Mouse (Mus musculus) c-Kit-positive CD71-positive TER-119-negative erythroid progenitor cells, embryonic 14.5 days (primary cell): ENCODE data around the gene Tmigd1.
A peak's percentile ranks its signal among the peaks of the same experiment; 100 is the strongest.

Experiments used
- DNase-seq: peaks from one replicate; pipeline ENCODE4 v3.0.0-alpha.2; 2013; ENCODE audit warnings: low read depth

Gene Tmigd1

DNA sequence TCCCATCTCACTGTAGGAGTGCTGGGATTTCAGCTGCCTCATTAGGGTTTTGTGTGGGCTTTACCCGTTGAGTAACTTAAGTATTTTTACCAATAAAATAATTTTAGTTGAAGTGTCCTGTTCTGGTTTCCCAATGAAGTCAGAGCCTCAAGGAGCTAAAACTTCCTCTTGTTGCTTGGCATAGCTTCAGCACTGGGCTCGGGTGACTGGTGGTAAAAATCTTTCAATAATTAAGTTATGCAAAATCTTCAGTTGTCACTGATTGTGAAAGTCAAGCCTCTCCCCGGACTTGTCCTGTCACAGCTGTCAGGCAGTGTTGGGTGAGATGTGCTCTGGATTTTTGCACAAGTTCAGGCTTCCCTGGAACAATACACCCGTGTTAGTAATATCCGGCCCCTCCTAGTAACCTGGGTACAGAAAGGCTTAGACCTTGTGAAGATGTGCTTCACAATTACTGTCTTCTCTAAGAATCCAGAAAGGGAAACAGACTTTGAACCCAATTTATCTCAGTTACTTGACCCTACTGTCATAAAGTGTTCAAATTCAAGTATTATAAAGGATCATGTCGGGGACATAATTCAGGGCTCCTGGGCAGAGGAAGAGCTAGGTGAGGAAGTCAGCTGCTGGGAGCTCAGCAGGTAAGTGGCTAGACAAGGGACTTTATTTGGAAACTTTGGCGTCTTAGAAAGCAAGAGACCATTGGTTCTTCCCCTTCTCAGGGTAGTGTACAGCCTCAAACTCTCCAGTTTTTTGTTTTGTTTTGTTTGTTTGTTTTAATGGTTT lies at the start of gene Tmigd1:
Tmigd1 (plus strand) TSS at position 581 of the 783 bp plus-strand sequence.
- DNase-seq: no peak

DNA sequence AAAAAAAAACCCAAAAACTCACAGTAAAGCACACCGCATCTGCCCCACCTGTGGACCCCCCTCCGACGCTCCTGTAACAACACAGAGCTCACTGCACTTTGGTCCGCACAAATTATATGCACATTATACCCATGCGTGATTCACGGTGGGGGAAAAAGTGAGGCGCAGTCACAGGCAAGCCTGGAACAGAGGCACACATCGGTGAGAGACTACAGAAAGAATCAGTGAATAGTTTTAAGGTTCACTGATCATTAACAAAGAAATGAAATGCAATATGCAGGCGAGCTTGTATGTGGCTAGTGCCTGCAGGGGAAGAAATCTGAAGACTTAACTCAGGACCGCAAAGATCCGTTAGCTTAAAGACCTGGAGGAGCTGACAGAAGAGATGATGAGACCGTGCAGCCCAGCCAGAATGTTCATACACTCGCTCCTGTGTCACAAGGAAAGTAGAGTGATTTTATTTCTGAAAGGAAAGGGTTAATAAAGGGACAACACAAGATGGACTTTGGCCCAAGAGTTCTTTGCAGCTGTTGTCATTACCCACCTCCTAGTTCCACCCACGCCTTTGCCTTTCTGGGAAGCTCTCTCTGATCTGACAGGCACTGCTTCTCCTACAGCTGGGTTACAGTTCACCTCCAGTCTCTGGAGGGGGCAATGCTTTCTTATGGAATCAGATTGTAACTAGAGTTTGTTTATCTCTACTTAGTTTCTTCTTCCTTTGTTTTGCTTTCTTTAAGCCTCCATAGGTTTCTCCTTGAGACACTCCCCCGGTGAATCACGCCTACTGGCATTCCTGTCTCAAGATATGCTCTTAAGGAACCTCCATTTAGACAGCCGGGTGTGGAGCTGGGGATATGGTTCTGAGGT lies 47.3 kb upstream of the Tmigd1 start:
- no peak for DNase-seq

GRCm38 (mm10) chr11:76856601-76857000 lies 45.4 kb upstream of the Tmigd1 start:
- no peak for DNase-seq

- no peak for DNase-seq
Observed at GRCm38 (mm10) chr11:76857111-76857510, 44.8 kb upstream of the Tmigd1 start.

- DNase-seq: no peak
Observed at GRCm38 (mm10) chr11:76858781-76859180, 43.2 kb upstream of the Tmigd1 start.

DNA sequence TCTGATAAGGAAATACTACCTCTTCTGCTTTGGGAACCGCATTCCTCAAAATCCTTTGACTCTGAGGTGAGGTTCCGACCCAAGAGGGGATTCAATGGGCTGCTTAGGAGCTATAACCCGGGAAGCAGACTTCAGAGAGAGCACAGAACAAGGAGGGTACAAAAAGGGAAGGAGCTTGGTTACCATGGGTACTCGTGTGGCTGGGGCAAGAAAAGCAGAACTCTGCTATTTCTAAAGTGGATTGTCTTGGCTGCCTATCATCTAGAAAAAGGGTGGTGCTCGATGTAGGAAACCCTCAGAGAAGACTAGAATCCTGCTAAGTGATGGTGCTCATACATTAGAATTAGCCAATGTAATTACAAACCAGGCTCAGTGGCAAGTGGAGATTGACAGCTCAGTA lies 42.7 kb upstream of the Tmigd1 start:
- no peak for DNase-seq

- no peak for DNase-seq
Observed at GRCm38 (mm10) chr11:76861185-76861584, 40.8 kb upstream of the Tmigd1 start.

GRCm38 (mm10) chr11:76872556-76873234 lies 29.3 kb upstream of the Tmigd1 start:
- no peak for DNase-seq

- no peak for DNase-seq
Observed at GRCm38 (mm10) chr11:76873865-76874264, 28.1 kb upstream of the Tmigd1 start.

DNA sequence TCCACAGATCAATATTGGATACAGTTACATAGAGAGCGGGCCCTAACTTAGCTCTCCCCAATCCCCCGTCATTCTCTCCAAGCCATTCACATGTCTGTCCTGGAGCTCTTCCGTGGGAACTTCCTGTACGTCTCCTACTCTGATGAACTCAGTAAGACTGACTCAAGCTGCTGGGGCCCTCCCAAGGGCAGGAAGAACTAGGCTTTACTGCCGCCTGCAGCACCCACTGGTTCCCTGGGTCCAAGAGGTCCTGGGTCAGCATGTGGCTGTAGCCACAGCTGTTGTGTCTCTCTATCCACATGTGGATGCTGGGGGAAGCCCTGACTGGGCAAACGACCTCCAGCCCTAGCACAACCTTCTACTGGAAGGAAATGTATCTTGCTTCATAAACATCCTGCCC lies 27.2 kb upstream of the Tmigd1 start:
- no peak for DNase-seq

- no peak for DNase-seq
Observed at GRCm38 (mm10) chr11:76879816-76880215, 22.1 kb upstream of the Tmigd1 start.

DNA sequence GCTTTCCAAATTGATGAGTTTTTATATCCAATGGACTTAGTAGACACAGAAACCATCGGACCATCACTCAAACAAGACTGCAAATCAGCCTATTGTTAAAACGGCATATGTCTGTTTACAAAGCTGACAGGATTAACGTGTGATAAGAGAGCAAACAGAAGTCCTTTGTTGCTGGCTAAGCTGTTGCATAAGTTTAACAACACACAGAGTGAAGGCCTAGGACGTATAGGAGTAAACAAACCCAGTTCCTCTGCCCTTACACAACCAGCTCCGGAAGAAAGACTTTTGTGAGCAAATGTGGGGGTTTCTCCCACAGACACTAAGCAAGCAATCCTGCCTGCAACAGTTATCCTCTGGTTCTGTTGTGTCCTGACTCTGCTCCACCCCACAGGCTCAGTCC lies 17.5 kb upstream of the Tmigd1 start:
- no peak for DNase-seq

GRCm38 (mm10) chr11:76889339-76890164 lies 12.4 kb upstream of the Tmigd1 start:
- DNase-seq: peak; percentile 25

DNA sequence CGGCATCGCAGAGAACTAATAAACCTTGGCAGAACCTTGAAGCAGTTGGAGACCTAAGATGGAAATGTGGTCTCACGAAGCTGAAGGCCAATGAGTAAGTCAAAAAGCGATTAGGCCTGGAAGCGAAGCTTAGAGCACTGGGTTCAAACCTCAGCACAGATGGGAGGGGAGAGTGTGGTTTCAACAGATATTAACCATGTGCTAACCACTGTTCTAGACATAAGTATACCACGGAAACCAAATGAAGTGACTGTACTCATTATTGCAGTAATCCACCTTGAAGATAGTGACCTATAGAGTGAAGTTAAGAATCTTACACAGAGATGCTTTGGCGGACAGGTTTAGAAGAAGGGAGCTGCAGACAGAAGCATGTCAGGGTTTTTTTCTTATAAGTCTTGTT lies 10.8 kb upstream of the Tmigd1 start:
- no peak for DNase-seq

DNA sequence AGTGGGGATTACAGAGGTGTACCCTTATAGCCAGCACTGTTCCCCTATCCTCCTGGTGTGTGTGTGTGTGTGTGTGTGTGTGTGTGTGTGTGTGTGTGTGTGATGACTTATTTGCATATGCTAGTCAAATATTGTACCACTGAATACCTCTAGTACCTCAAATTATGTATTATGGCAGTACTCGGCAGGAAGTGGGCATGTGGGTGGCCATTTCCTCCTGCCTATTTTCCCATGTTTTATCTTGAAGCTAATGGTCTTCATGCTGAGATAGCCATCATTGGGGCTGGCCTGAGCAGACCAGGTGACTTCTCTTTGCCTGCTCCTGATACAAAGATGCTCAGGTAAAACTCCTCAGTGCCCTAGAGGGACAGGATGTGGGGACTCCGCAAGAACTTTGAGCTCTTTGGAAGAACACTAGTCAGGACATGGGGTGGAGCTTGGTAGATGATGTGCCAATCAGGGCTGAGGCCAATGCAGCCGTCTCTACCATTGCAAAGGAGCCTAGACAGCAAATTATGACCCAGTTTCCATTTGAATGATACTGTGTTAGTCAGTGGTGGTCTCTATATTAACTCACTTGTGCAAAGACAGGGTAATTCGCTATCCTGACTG lies 10.1 kb upstream of the Tmigd1 start:
- DNase-seq: no peak

DNA sequence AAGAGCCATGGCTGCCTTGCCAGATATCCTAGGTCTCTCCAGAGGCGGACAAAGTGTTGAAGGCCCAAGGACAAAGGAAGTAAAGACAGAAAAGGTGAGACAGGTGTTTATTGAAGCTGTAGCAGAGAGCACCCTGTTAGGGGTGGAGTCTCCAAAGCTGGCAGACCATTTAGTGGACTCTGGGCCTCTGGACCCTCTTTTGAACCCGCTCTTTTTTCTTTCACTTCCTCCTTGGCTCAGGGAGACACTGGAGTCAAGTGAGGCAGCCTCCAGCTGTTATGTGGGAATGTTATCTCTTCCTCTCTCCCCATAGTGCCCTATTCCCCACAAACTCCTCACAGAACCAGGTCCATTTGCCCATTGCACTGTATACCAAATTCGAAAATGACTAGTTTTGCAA lies 9.0 kb upstream of the Tmigd1 start:
- DNase-seq: no peak

DNA sequence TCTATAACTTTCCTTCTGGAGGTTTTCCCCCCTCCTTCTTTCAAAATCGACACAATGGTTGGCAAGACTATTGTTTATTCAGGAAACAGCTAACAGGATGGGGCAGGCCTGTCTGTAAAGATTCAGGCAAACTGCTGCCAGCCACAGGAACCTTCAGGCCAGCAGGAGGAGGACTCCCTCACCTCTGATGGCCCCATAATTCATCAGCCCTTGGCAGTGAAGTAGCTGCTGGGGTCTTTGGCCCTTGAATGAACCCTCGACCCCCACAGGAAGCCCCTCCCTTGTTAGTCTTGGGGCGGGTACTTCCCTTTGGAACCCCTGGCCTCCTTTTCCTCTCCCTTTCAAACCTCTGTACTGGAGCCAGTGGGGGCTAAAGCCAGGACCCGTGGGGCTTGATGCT lies 8.4 kb upstream of the Tmigd1 start:
- no peak for DNase-seq

DNA sequence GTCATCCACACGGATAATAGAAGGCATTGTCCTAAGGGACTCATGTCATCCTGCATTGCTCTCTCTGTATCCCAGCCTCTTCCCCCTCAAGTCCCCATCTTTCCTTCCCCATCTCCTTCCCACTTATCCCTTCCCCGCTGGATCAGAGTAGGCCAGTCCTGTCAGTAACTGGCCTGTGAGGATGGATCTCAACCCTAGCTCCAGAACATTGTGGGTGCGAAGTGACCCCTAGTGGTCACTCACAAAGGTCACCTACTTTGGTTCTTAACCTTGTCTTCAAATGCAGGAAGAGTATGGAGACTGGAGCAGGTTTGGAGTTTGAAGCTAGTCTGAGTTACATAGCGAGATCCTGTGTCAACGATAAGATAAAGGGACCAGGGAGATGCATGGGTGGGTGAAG lies 7.7 kb upstream of the Tmigd1 start:
- DNase-seq: peak; percentile 46

- no peak for DNase-seq
Observed at GRCm38 (mm10) chr11:76896360-76896759, 5.6 kb upstream of the Tmigd1 start.

- no peak for DNase-seq
Observed at GRCm38 (mm10) chr11:76897126-76897525, 4.8 kb upstream of the Tmigd1 start.

DNA sequence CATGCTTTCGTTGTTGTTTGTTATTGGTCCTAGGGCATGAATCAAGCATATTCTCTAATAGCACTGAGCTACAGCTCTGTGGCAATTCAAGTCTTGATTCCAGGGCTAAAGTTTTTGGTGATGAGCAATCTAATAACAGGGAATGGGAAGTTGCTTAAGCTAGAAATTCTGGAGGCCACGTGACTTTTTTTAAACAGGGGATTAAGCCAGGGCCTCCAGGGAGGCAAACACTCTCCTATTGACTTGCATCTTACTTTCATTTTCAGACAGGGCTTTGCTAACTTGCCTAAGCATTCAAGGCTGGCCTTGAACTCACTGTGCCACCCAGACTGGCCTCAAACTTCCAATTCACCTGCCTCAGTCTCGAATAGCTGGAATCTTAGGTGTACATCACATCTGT lies 4.1 kb upstream of the Tmigd1 start:
- no peak for DNase-seq
